ENCODE assay signal across 9 mouse cellular contexts in the genomic region with DNA sequence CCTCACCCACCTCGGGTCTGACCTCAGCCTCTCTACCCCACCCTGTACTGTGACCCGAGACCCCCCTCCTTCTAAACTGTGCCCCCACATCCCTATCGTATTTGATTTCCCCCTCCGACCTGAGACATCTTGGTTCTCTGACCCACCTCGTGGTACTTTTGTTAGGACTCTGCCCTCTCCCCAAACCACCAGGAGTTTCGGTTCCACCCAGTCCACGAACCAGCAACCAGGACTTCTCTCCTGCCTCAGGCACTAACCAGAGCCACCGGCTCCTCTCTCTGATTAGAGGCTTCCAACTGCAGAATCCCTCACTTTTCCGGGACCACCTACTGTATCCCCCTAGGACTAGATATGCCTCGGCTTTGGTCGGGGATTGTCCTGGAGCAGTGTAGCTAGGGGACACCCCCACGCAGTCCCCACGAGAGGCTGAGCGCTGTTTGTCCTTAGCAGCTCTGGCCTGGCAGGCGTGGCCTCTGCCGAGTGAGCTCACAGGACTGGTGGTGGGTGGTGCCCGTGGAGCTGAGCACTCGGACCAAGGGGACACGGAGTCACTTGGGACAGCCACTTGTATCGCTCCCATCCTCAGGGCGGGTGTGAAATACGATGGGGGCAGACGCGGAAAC. TPM values are rescaled to one million over a fixed set of nuclear protein-coding genes. Genes with fewer than 3 reads are reported as not detected.
DNase-seq lines count a peak whose midpoint lies in the region; ATAC-seq lines count a peak whose summit lies in the region.
"Had no signal": no experiment of that assay in that cellular context is flagged by ENCODE, and none has a peak within 500 bp of the region (broad histone marks: within the 10 kb centered on the region; RNA-seq: fewer than 3 reads in every experiment).

No protein-coding gene starts in this region.

- peaks cover 12% of the 10 kb centered on the region for H3K36me3 ChIP-seq in kidney, embryonic 15.5 days
- peaks cover 16% of the 10 kb centered on the region for H3K36me3 ChIP-seq in heart, embryonic 12.5 days
- H3K36me3 ChIP-seq in limb, embryonic 13.5 days: peaks cover 13% of the 10 kb centered on the region
- H3K36me3 ChIP-seq in neural tube, embryonic 11.5 days (ENCODE audit: control insufficient read depth, insufficient read depth, low read length): no peaks in the 10 kb centered on the region

- no peak overlapping the region for H3K9ac ChIP-seq in kidney, embryonic 15.5 days
- peak overlapping the region; percentile 43; the same call in 1 of the 2 replicates for H3K9ac ChIP-seq in heart, embryonic 12.5 days
- peak overlapping the region; percentile 48 for H3K9ac ChIP-seq in limb, embryonic 13.5 days
- H3K9ac ChIP-seq in neural tube, embryonic 11.5 days (ENCODE audit: low read length): no peak overlapping the region

- peaks cover 41% of the 10 kb centered on the region for H3K4me1 ChIP-seq in kidney, embryonic 15.5 days
- peaks cover 44% of the 10 kb centered on the region for H3K4me1 ChIP-seq in heart, embryonic 12.5 days (replicated peaks)
- H3K4me1 ChIP-seq in limb, embryonic 13.5 days: peaks cover 28% of the 10 kb centered on the region
- H3K4me1 ChIP-seq in neural tube, embryonic 11.5 days (ENCODE audit: control insufficient read depth, insufficient read depth, low read length): peaks cover 8% of the 10 kb centered on the region

- H3K27ac ChIP-seq in kidney, embryonic 15.5 days: no peak overlapping the region
- no peak overlapping the region for H3K27ac ChIP-seq in heart, embryonic 12.5 days (ENCODE audit: poor library complexity, severe bottlenecking)
- H3K27ac ChIP-seq in limb, embryonic 13.5 days: no peak overlapping the region
- no peak overlapping the region for H3K27ac ChIP-seq in neural tube, embryonic 11.5 days (ENCODE audit: low read depth, low read length)

- peak overlapping the region; percentile 31 for H3K4me3 ChIP-seq in kidney, embryonic 15.5 days (replicated peaks)
- peak overlapping the region; percentile 38 for H3K4me3 ChIP-seq in heart, embryonic 12.5 days
- peak overlapping the region; percentile 36 for H3K4me3 ChIP-seq in limb, embryonic 13.5 days
- H3K4me3 ChIP-seq in neural tube, embryonic 11.5 days (ENCODE audit: low read depth, low read length): peak overlapping the region; percentile 3; the same call in 1 of the 2 replicates

- DNase-seq in kidney, adult 11 months: no peak
- no peak for DNase-seq in neural tube, embryonic 11.5 days (ENCODE audit: low spot score)
- DNase-seq in embryo, embryonic 11 days: no peak
- DNase-seq in cerebellum, adult 11 months: no peak
- DNase-seq in cerebellum, adult 11-12 months: no peak

- WGBS in kidney, embryonic 15.5 days: 4% methylated on average over 24 of the region's 24 CpGs
- WGBS in heart, embryonic 12.5 days: 6% methylated on average over 24 of the region's 24 CpGs
- 5% methylated on average over 24 of the region's 24 CpGs for WGBS in limb, embryonic 13.5 days
- 7% methylated on average over 24 of the region's 24 CpGs for WGBS in neural tube, embryonic 11.5 days

- peaks cover 76% of the 10 kb centered on the region for H3K27me3 ChIP-seq in kidney, embryonic 15.5 days
- H3K27me3 ChIP-seq in heart, embryonic 12.5 days (replicated peaks): peaks cover 80% of the 10 kb centered on the region
- H3K27me3 ChIP-seq in limb, embryonic 13.5 days: peaks cover 94% of the 10 kb centered on the region
- H3K27me3 ChIP-seq in neural tube, embryonic 11.5 days (ENCODE audit: control insufficient read depth, insufficient read depth, low read length): peaks cover 73% of the 10 kb centered on the region

- no peak for ATAC-seq in kidney, embryonic 15.5 days (replicated peaks; ENCODE audit: low FRiP score)
- ATAC-seq in heart, embryonic 12.5 days (ENCODE audit: insufficient number of reproducible peaks, low FRiP score): no peak; the same call in 1 of the 2 replicates
- no peak for ATAC-seq in limb, embryonic 13.5 days (ENCODE audit: low FRiP score, low read depth)
- ATAC-seq in neural tube, embryonic 11.5 days (ENCODE audit: insufficient read depth, low FRiP score, low TSS enrichment): no peak
- ATAC-seq: Patski had no signal

- H3K9me3 ChIP-seq in kidney, embryonic 15.5 days (replicated peaks): no peaks in the 10 kb centered on the region
- no peaks in the 10 kb centered on the region for H3K9me3 ChIP-seq in heart, embryonic 12.5 days (replicated peaks)
- H3K9me3 ChIP-seq in limb, embryonic 13.5 days: no peaks in the 10 kb centered on the region
- no peaks in the 10 kb centered on the region for H3K9me3 ChIP-seq in neural tube, embryonic 11.5 days (ENCODE audit: control insufficient read depth, low read length)

- peak overlapping the region; percentile 55 for H3K4me2 ChIP-seq in kidney, embryonic 15.5 days
- H3K4me2 ChIP-seq in heart, embryonic 12.5 days: peak overlapping the region; percentile 66
- peak overlapping the region; percentile 63 for H3K4me2 ChIP-seq in limb, embryonic 13.5 days (replicated peaks)
- peak overlapping the region; percentile 25; the same call in 1 of the 2 replicates for H3K4me2 ChIP-seq in neural tube, embryonic 11.5 days (ENCODE audit: low read depth)

RNA-seq across cellular contexts. Expression of gene Cilp2, which starts 0.9 kb away (rescaled TPM):
- 0.88 and 0.98 TPM in 2 replicates for polyA plus RNA-seq in kidney, embryonic 15.5 days (2015; fragmentation: Nextera tagmentation; extraction: Ambion mirVana)
- 0.78 and 0.82 TPM in 2 replicates for polyA plus RNA-seq in heart, embryonic 12.5 days (2016; fragmentation: Nextera tagmentation; extraction: Ambion mirVana)
- 1.2 and 1.6 TPM in 2 replicates for polyA plus RNA-seq in limb, embryonic 13.5 days (2015; fragmentation: Nextera tagmentation; extraction: Ambion mirVana)
- 0.47 and 0.86 TPM in 2 replicates for polyA plus RNA-seq in neural tube, embryonic 11.5 days (2014; fragmentation: Nextera tagmentation; extraction: Ambion mirVana)

RNA-seq across cellular contexts. Expression of gene Tssk6, which starts 13.6 kb away (rescaled TPM):
- 3.4 and 4.6 TPM in 2 replicates for polyA plus RNA-seq in kidney, embryonic 15.5 days (2015; fragmentation: Nextera tagmentation; extraction: Ambion mirVana)
- polyA plus RNA-seq in heart, embryonic 12.5 days (2016; fragmentation: Nextera tagmentation; extraction: Ambion mirVana): 1.9 and 3.1 TPM in 2 replicates
- 4.3 TPM in 2 replicates for polyA plus RNA-seq in limb, embryonic 13.5 days (2015; fragmentation: Nextera tagmentation; extraction: Ambion mirVana)
- polyA plus RNA-seq in neural tube, embryonic 11.5 days (2014; fragmentation: Nextera tagmentation; extraction: Ambion mirVana): 4.1 and 4.8 TPM in 2 replicates

RNA-seq across cellular contexts. Expression of gene Ndufa13, which starts 14.0 kb away (rescaled TPM):
- polyA plus RNA-seq in kidney, embryonic 15.5 days (2015; fragmentation: Nextera tagmentation; extraction: Ambion mirVana): 205 and 210 TPM in 2 replicates
- polyA plus RNA-seq in heart, embryonic 12.5 days (2016; fragmentation: Nextera tagmentation; extraction: Ambion mirVana): 309 and 314 TPM in 2 replicates
- 173 and 181 TPM in 2 replicates for polyA plus RNA-seq in limb, embryonic 13.5 days (2015; fragmentation: Nextera tagmentation; extraction: Ambion mirVana)
- polyA plus RNA-seq in neural tube, embryonic 11.5 days (2014; fragmentation: Nextera tagmentation; extraction: Ambion mirVana): 151 and 161 TPM in 2 replicates

RNA-seq across cellular contexts. Expression of gene Yjefn3, which starts 14.2 kb away (rescaled TPM):
- 4.5 and 5.2 TPM in 2 replicates for polyA plus RNA-seq in kidney, embryonic 15.5 days (2015; fragmentation: Nextera tagmentation; extraction: Ambion mirVana)
- 7.4 and 8.9 TPM in 2 replicates for polyA plus RNA-seq in heart, embryonic 12.5 days (2016; fragmentation: Nextera tagmentation; extraction: Ambion mirVana)
- 4.2 and 6.6 TPM in 2 replicates for polyA plus RNA-seq in limb, embryonic 13.5 days (2015; fragmentation: Nextera tagmentation; extraction: Ambion mirVana)
- 3.7 and 5.0 TPM in 2 replicates for polyA plus RNA-seq in neural tube, embryonic 11.5 days (2014; fragmentation: Nextera tagmentation; extraction: Ambion mirVana)

RNA-seq across cellular contexts. Expression of gene Pbx4, which starts 56.1 kb away (rescaled TPM):
- 8.3 and 8.9 TPM in 2 replicates for polyA plus RNA-seq in kidney, embryonic 15.5 days (2015; fragmentation: Nextera tagmentation; extraction: Ambion mirVana)
- 4.7 TPM in 2 replicates for polyA plus RNA-seq in heart, embryonic 12.5 days (2016; fragmentation: Nextera tagmentation; extraction: Ambion mirVana)
- 8.5 and 8.7 TPM in 2 replicates for polyA plus RNA-seq in limb, embryonic 13.5 days (2015; fragmentation: Nextera tagmentation; extraction: Ambion mirVana)
- polyA plus RNA-seq in neural tube, embryonic 11.5 days (2014; fragmentation: Nextera tagmentation; extraction: Ambion mirVana): 28.8 and 31.2 TPM in 2 replicates

Comparison
In these comparisons a context has a peak if more than half of its experiments do, and no peak if none do; other contexts are left out.
1. H3K9ac ChIP-seq: peak in heart, embryonic 12.5 days (single experiment) and limb, embryonic 13.5 days (single experiment); none in kidney, embryonic 15.5 days (single experiment) and neural tube, embryonic 11.5 days (single experiment).
2. Peak in every context shown above with its lines, with median percentiles within 50 percentile points of each other: H3K4me2 ChIP-seq and H3K4me3 ChIP-seq.